8 mouse cellular contexts compared by ENCODE assay signal in the genomic region with DNA sequence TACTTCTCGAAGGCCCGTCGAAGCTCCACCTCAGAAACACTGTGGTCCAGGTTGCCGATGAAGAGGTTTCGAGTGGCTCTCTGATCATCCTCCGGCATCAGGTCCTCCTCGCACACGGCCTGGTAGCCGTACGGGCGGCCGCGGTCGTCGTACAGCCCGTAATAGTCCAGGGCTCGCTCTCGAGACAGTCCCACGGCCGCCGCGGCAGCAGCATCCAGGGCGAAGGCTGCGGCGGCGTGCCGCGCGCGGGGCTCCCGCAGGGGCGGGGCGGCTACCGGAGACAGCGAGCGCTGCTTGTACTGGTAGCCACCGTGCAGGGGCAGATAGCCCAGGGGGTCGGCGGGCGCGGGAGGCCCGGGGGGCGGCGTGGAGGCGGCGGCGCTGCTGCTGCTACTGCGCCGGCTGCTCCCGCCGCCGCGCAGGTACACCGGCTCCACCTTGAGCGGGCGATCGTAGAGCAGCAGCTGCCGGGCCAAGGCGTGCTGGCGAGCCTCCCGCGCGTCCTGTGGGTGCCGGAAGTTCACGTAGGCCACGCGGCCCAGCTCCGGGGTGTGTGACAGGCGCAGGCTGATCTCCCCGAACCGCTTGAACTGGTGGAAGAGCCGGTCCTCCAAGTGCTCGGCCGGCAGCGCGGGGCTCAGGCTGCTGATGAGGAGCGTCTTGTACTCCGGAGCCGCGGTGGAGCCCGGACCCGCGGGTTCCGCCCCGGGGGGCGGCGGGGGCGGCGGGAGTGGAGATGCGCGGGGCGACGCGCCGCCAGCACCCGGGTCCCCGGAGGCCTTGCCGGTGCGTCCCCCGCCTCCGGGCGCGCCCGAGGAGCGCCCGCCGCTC. TPM values are rescaled to one million over a fixed set of nuclear protein-coding genes. Genes with fewer than 3 reads are reported as not detected.
DNase-seq lines count a peak whose midpoint lies in the region; ATAC-seq and TF ChIP-seq lines count a peak whose summit lies in the region.

No protein-coding gene starts in this region.

- no peak for ATAC-seq in kidney, embryonic 15.5 days (replicated peaks; ENCODE audit: low FRiP score)
- ATAC-seq in lung, embryonic 15.5 days (ENCODE audit: borderline replicate concordance, extremely low read depth, low FRiP score, low TSS enrichment), result 0 out of 2 replicates have a peak, but pooled peaks have one; percentile 1

- H3K79me2 ChIP-seq in heart, adult 2 months (replicated peaks; ENCODE audit: control insufficient read depth, insufficient read depth, low read length), result 0 out of 2 replicates have a peak, but pooled peaks cover 2% of the 10 kb centered on the region

- no peak for TF ChIP-seq CTCF in heart, adult 2 months (IDR thresholded peaks at IDR 0.05)

- H3K36me3 ChIP-seq in heart, adult 2 months (ENCODE audit: control insufficient read depth, insufficient read depth, low read length), result peaks cover 7% of the 10 kb centered on the region; the same call in 1 of the 2 replicates
- peaks cover 70% of the 10 kb centered on the region for H3K36me3 ChIP-seq in kidney, embryonic 15.5 days
- H3K36me3 ChIP-seq in lung, embryonic 15.5 days, result peaks cover 51% of the 10 kb centered on the region

- H3K9me3 ChIP-seq in kidney, embryonic 15.5 days (replicated peaks), result no peaks in the 10 kb centered on the region
- H3K9me3 ChIP-seq in lung, embryonic 15.5 days, result no peaks in the 10 kb centered on the region

- no peak for TF ChIP-seq POLR2A in heart, adult 2 months (IDR thresholded peaks at IDR 0.05; ENCODE audit: insufficient read depth, low read depth, low read length)

- H3K9ac ChIP-seq in heart, adult 2 months (ENCODE audit: low read depth, low read length), result peak overlapping the region; percentile 95
- peak overlapping the region; percentile 97 for H3K9ac ChIP-seq in kidney, embryonic 15.5 days
- H3K9ac ChIP-seq in lung, embryonic 15.5 days, result peak overlapping the region; percentile 87

- intact Hi-C loops in heart, adult 2 months (cut with DNase I), result loop anchor here (5.0 kb wide), 1 partner anchor 199 kb away; the partner anchor contains the start of gene Tex264

- no peaks in the 10 kb centered on the region for H3K27me3 ChIP-seq in heart, adult 2 months (ENCODE audit: control insufficient read depth, insufficient read depth, low read length)
- H3K27me3 ChIP-seq in kidney, embryonic 15.5 days, result no peaks in the 10 kb centered on the region
- H3K27me3 ChIP-seq in lung, embryonic 15.5 days, result no peaks in the 10 kb centered on the region

- peak overlapping the region; percentile 98 for H3K4me2 ChIP-seq in kidney, embryonic 15.5 days
- peak overlapping the region; percentile 95 for H3K4me2 ChIP-seq in lung, embryonic 15.5 days

- peak overlapping the region; percentile 69 for H3K27ac ChIP-seq in heart, adult 2 months
- peak overlapping the region; percentile 82 for H3K27ac ChIP-seq in kidney, embryonic 15.5 days
- H3K27ac ChIP-seq in lung, embryonic 15.5 days, result peak overlapping the region; percentile 83

- 2% methylated on average over 103 of the region's 107 CpGs for WGBS in heart, adult 2 months
- WGBS in kidney, embryonic 15.5 days, result under 1% methylated on average over 85 of the region's 107 CpGs
- under 1% methylated on average over 91 of the region's 107 CpGs for WGBS in lung, embryonic 15.5 days

- no peak for TF ChIP-seq EP300 in heart, adult 2 months (IDR thresholded peaks at IDR 0.05; ENCODE audit: insufficient read depth, low read depth, low read length)

- peaks cover 13% of the 10 kb centered on the region for H3K4me1 ChIP-seq in heart, adult 2 months (ENCODE audit: control insufficient read depth, insufficient read depth, low read length)
- peaks cover 78% of the 10 kb centered on the region for H3K4me1 ChIP-seq in kidney, embryonic 15.5 days
- peaks cover 67% of the 10 kb centered on the region for H3K4me1 ChIP-seq in lung, embryonic 15.5 days

- H3K4me3 ChIP-seq in heart, adult 2 months, result peak overlapping the region; percentile 77
- H3K4me3 ChIP-seq in kidney, embryonic 15.5 days (replicated peaks), result peak overlapping the region; percentile 94
- peak overlapping the region; percentile 77 for H3K4me3 ChIP-seq in lung, embryonic 15.5 days

- DNase-seq in B cell, adult 2 months, result peak; percentile 59 to 63
- peak; percentile 52 for DNase-seq in R1 (ENCODE audit: low read depth, low spot score)
- peak; percentile 41 for DNase-seq in embryo, embryonic 10 days (ENCODE audit: low spot score)
- DNase-seq in heart, adult 2 months, result peak; percentile 63 to 68
- peak; percentile 40 for DNase-seq in retina, embryonic 14.5 days (ENCODE audit: low spot score)
- DNase-seq in thymus, postnatal 4 days, result peak; percentile 78

RNA-seq across cellular contexts. Expression of gene Rbm15b, which starts 1.1 kb away (rescaled TPM):
- total RNA-seq in heart, adult 2 months (2021), result 10 to 100 TPM; 11.7 to 14.3 TPM
- polyA plus RNA-seq in heart, adult 2 months (2012; rRNA removed), result 3.9 and 5.5 TPM in 2 replicates
- polyA plus RNA-seq in kidney, embryonic 15.5 days (2015; fragmentation: Nextera tagmentation; extraction: Ambion mirVana), result 9.6 and 11.8 TPM in 2 replicates
- polyA plus RNA-seq in lung, embryonic 15.5 days (2015; fragmentation: Nextera tagmentation; extraction: Ambion mirVana), result 10.7 and 11.5 TPM in 2 replicates

RNA-seq across cellular contexts. Expression of gene Manf, which starts 5.7 kb away (rescaled TPM):
- 100 to 1,000 TPM; 178 to 202 TPM for total RNA-seq in heart, adult 2 months (2021)
- polyA plus RNA-seq in heart, adult 2 months (2012; rRNA removed), result 10.1 and 27.3 TPM in 2 replicates
- 308 and 334 TPM in 2 replicates for polyA plus RNA-seq in kidney, embryonic 15.5 days (2015; fragmentation: Nextera tagmentation; extraction: Ambion mirVana)
- 269 and 298 TPM in 2 replicates for polyA plus RNA-seq in lung, embryonic 15.5 days (2015; fragmentation: Nextera tagmentation; extraction: Ambion mirVana)
